Mouse (Mus musculus) liver, postnatal 0 days (tissue): ENCODE results near the gene Fryl. TPM values are rescaled to one million over a fixed set of nuclear protein-coding genes. Genes with fewer than 3 reads are reported as not detected.

Source experiments
- ATAC-seq: fragments of 200-750 bp; cut with Nextera tagmentation; 2 replicates; pipeline ENCODE4 v1.8.0; 2017; ENCODE audit warnings: mild to moderate bottlenecking, moderate library complexity
- DNase-seq: peaks from one replicate; pipeline ENCODE4 v3.0.0-alpha.2; 2016
- H3K27ac ChIP-seq: fragments of 300-500 bp; sonication (generic); 2 replicates; pipeline ENCODE4 v1.5.1; 2014; ENCODE audit warnings: antibody characterized with exemption, moderate library complexity, mild to moderate bottlenecking, low read depth
- H3K27me3 ChIP-seq: fragments of 300-500 bp; sonication (generic); 2 replicates; pipeline ENCODE4 v1.6.1; 2014; ENCODE audit warnings: low read length, control low read depth, mixed read lengths; ENCODE audit not compliant: insufficient read depth
- H3K36me3 ChIP-seq: fragments of 300-500 bp; sonication (generic); replicated peaks from 2 replicates; pipeline ENCODE4 v1.6.1; 2014; ENCODE audit warnings: mild to moderate bottlenecking, control low read depth, low read length, moderate library complexity, mixed read lengths; ENCODE audit not compliant: insufficient read depth
- H3K4me1 ChIP-seq: fragments of 300-500 bp; sonication (generic); 2 replicates; pipeline ENCODE4 v1.6.1; 2014; ENCODE audit warnings: antibody characterized with exemption, mild to moderate bottlenecking, control low read depth; ENCODE audit not compliant: insufficient read depth
- H3K4me2 ChIP-seq: fragments of 300-500 bp; sonication (generic); 2 replicates; pipeline ENCODE4 v1.6.1; 2014; ENCODE audit warnings: low read depth, mild to moderate bottlenecking, low read length, moderate library complexity, mixed read lengths
- H3K4me3 ChIP-seq: fragments of 300-500 bp; sonication (generic); 2 replicates; pipeline ENCODE4 v1.5.1; 2014; ENCODE audit warnings: low read depth, low read length
- H3K9ac ChIP-seq: fragments of 300-500 bp; sonication (generic); replicated peaks from 2 replicates; pipeline ENCODE4 v1.6.1; 2014; ENCODE audit warnings: mild to moderate bottlenecking, moderate library complexity
- H3K9me3 ChIP-seq: fragments of 300-500 bp; sonication (generic); 2 replicates; pipeline ENCODE4 v1.6.1; 2016; ENCODE audit warnings: mild to moderate bottlenecking, control low read depth, low read length, mixed read lengths
- CTCF ChIP-seq: sonication (generic); IDR thresholded peaks from 2 replicates; pipeline ENCODE4 v1.5.1; 2016; ENCODE audit warnings: antibody characterized with exemption, low read depth
- EP300 ChIP-seq: IDR thresholded peaks from 2 replicates; pipeline ENCODE4 v1.6.1; 2016; ENCODE audit warnings: antibody characterized with exemption, low read depth, mild to moderate bottlenecking
- WGBS: fragments of 180-500 bp; shearing (Covaris S2); extraction: QIAGEN DNeasy Blood & Tissue Kit; methylation state at CpG from one replicate; pipeline ENCODE4 v1.1.7; 2014; ENCODE audit not compliant: insufficient replicate concordance; 5-methylcytosine and 5-hydroxymethylcytosine counted together
- polyA plus RNA-seq: library from polyadenylated mRNA; unstranded; fragments of >200 nt; fragmentation: Nextera tagmentation; extraction: Ambion mirVana; gene quantifications from 2 replicates; pipeline ENCODE4 v1.2.1, GENCODE M21; 2015

The Fryl gene
- polyA plus RNA-seq, 1 experiment from 2014 or later = 25.8 TPM

GRCm38 (mm10) chr5:73292502-73293457, 36.4 kb upstream of the Fryl start, which contains the start of gene Ociad1:
TSS of gene Ociad1 (plus strand) at chr5:73292784.
- H3K27me3 ChIP-seq = no peaks in the 10 kb centered on the region
- ATAC-seq = peak; percentile 99

GRCm38 (mm10) chr5:73289900-73290299, 33.5 kb upstream of the Fryl start:
- no peak overlapping the region for H3K9ac ChIP-seq
- no peak overlapping the region for H3K4me3 ChIP-seq
- H3K27me3 ChIP-seq = no peaks in the 10 kb centered on the region
- DNase-seq (no peak), ATAC-seq (no peak)
- peaks cover 2% of the 10 kb centered on the region for H3K36me3 ChIP-seq
- H3K27ac ChIP-seq = no peak overlapping the region
- no peak overlapping the region for H3K4me2 ChIP-seq
- WGBS = 51% methylated on average over 2 of the region's 2 CpGs
- TF ChIP-seq CTCF (no peak), EP300 (no peak)
- H3K9me3 ChIP-seq = no peaks in the 10 kb centered on the region
- H3K4me1 ChIP-seq = peaks cover 10% of the 10 kb centered on the region; the same call in 1 of the 2 replicates

More at GRCm38 (mm10) chr5:73292502-73293457, 36.4 kb upstream of the Fryl start, which contains the start of gene Ociad1:
- H3K4me1 ChIP-seq = peaks cover 6% of the 10 kb centered on the region; the same call in 1 of the 2 replicates
- DNase-seq = peak; percentile 98
- WGBS = under 1% methylated on average over 57 of the region's 58 CpGs
- H3K4me3 ChIP-seq = peak within 1 kb of the TSS; percentile 99
- H3K27ac ChIP-seq = peak within 1 kb of the TSS; percentile 99
- H3K9ac ChIP-seq = peak within 1 kb of the TSS; percentile 97
- H3K4me2 ChIP-seq = peak within 1 kb of the TSS; percentile 77
- no peaks in the 10 kb centered on the region for H3K9me3 ChIP-seq
- H3K36me3 ChIP-seq = peaks cover 22% of the 10 kb centered on the region
- no peak; the same call in 1 of the 2 replicates for TF ChIP-seq EP300
- peak; percentile 24; the same call in 1 of the 2 replicates for TF ChIP-seq CTCF

GRCm38 (mm10) chr5:73286603-73287002, 30.2 kb upstream of the Fryl start:
- no peak overlapping the region for H3K4me2 ChIP-seq
- no peaks in the 10 kb centered on the region for H3K36me3 ChIP-seq
- H3K4me3 ChIP-seq = no peak overlapping the region
- no peak overlapping the region for H3K27ac ChIP-seq
- DNase-seq (no peak), ATAC-seq (peak; percentile 21; the same call in 1 of the 2 replicates)
- no peaks in the 10 kb centered on the region for H3K27me3 ChIP-seq
- 24% methylated on average over 5 of the region's 5 CpGs for WGBS
- no peak for TF ChIP-seq CTCF
- 0 out of 2 replicates have a peak, but pooled peaks have one; percentile 34 for TF ChIP-seq EP300
- H3K9ac ChIP-seq = no peak overlapping the region
- H3K9me3 ChIP-seq = no peaks in the 10 kb centered on the region
- H3K4me1 ChIP-seq = peaks cover 3% of the 10 kb centered on the region; the same call in 1 of the 2 replicates

- H3K9ac ChIP-seq = no peak overlapping the region
- ATAC-seq (no peak), DNase-seq (no peak)
- no peaks in the 10 kb centered on the region for H3K9me3 ChIP-seq
- H3K4me1 ChIP-seq = peaks cover 3% of the 10 kb centered on the region; the same call in 1 of the 2 replicates
- no peaks in the 10 kb centered on the region for H3K27me3 ChIP-seq
- 80% methylated on average over 3 of the region's 3 CpGs for WGBS
- TF ChIP-seq EP300 (no peak), CTCF (no peak)
- H3K4me3 ChIP-seq = no peak overlapping the region
- H3K4me2 ChIP-seq = no peak overlapping the region
- no peaks in the 10 kb centered on the region for H3K36me3 ChIP-seq
- H3K27ac ChIP-seq = no peak overlapping the region
Observed at GRCm38 (mm10) chr5:73285470-73285978, 29.1 kb upstream of the Fryl start.

- Histone ChIP-seq H3K9me3 (no peaks in the 10 kb centered on the region), H3K36me3 (no peaks in the 10 kb centered on the region), H3K9ac (no peak overlapping the region), H3K4me2 (no peak overlapping the region), H3K27ac (no peak overlapping the region), H3K4me3 (no peak overlapping the region), H3K27me3 (no peaks in the 10 kb centered on the region), H3K4me1 (peaks cover 6% of the 10 kb centered on the region; the same call in 1 of the 2 replicates)
- no peak for TF ChIP-seq CTCF
- TF ChIP-seq EP300 = no peak
- ATAC-seq (no peak), DNase-seq (no peak)
Observed at GRCm38 (mm10) chr5:73284046-73284445, 27.6 kb upstream of the Fryl start.

GRCm38 (mm10) chr5:73280567-73280850, 24.1 kb upstream of the Fryl start:
- no peaks in the 10 kb centered on the region for H3K9me3 ChIP-seq
- DNase-seq = no peak
- no peak overlapping the region for H3K9ac ChIP-seq
- no peak overlapping the region for H3K4me2 ChIP-seq
- no peak overlapping the region for H3K27ac ChIP-seq
- peaks cover 3% of the 10 kb centered on the region; the same call in 1 of the 2 replicates for H3K4me1 ChIP-seq
- H3K4me3 ChIP-seq = no peak overlapping the region
- WGBS = 50% methylated on average over 4 of the region's 4 CpGs
- TF ChIP-seq EP300 (no peak), CTCF (no peak)
- no peaks in the 10 kb centered on the region for H3K27me3 ChIP-seq
- H3K36me3 ChIP-seq = no peaks in the 10 kb centered on the region
- no peak for ATAC-seq
